Mouse (Mus musculus) ES-Bruce4 (cell line): ENCODE data around the gene Eya2.

Experiments used
- CTCF ChIP-seq: IDR thresholded peaks from one replicate; pipeline ENCODE4 v1.8.1; 2011; ENCODE audit warnings: low read depth, low read length
- POLR2A ChIP-seq: IDR thresholded peaks from one replicate; pipeline ENCODE4 v1.8.1; 2011; ENCODE audit warnings: low read length; ENCODE audit not compliant: insufficient read depth

- no peak for TF ChIP-seq POLR2A
- TF ChIP-seq CTCF = no peak
These were observed 194.0 kb downstream of the Eya2 start for GRCm38 (mm10) chr2:165788796-165789195.
